19 mouse cellular contexts compared by ENCODE assay signal in the genomic region with DNA sequence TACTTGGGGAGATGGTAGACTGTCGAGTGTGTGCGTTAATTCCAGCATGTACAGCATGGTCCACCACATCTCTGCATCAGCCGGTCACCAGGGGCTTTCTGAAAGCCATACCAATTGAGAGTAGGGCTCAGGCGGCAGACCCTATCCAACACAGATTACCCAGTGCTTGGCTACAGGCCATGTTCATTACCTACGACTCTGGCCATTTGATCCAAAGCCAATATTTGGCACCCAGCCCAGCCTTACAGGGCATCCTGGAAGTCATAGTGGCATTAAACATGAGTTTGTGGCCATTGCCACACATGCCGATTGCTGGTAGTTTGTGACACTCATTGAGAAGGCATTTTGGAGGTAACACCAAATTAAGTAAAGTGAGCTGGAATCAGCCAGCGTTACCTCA.
DNase-seq lines count a peak whose midpoint lies in the region; ATAC-seq and TF ChIP-seq lines count a peak whose summit lies in the region.
"Had no signal": no experiment of that assay in that cellular context is flagged by ENCODE, and none has a peak within 500 bp of the region (broad histone marks: within the 10 kb centered on the region; RNA-seq: fewer than 3 reads in every experiment).

No protein-coding gene starts in this region.

- DNase-seq in forebrain, embryonic 11.5 days (ENCODE audit: low spot score), result peak; percentile 31
- no peak for DNase-seq in forebrain, postnatal 0 days
- peak; percentile 56 for DNase-seq in liver, postnatal 0 days
- peak; percentile 43 to 58 for DNase-seq in cerebellum, adult 18-20 months
- peak; percentile 49 to 70 for DNase-seq in cerebellum, postnatal 25 days
- no peak for DNase-seq in spleen, adult 12 weeks (ENCODE audit: low spot score)
- no peak for DNase-seq in frontal cortex, adult 2 months (ENCODE audit: extremely low spot score in 1 of 2, low spot score in 1 of 2)
- DNase-seq: adrenal gland, postnatal 10 days; kidney, adult 11 months; liver; lung, adult 18-20 months; lung, postnatal 36 days had no signal

- 98% methylated on average over 7 of the region's 7 CpGs for WGBS in forebrain, embryonic 11.5 days
- 78% methylated on average over 7 of the region's 7 CpGs for WGBS in forebrain, postnatal 0 days
- WGBS in liver, postnatal 0 days (ENCODE audit: insufficient replicate concordance), result 73% methylated on average over 7 of the region's 7 CpGs
- WGBS in liver, embryonic 12.5 days (ENCODE audit: insufficient replicate concordance), result 74% methylated on average over 7 of the region's 7 CpGs

- no peaks in the 10 kb centered on the region for H3K4me1 ChIP-seq in forebrain, embryonic 11.5 days (replicated peaks; ENCODE audit: control insufficient read depth, insufficient read depth, low read length)
- H3K4me1 ChIP-seq in forebrain, postnatal 0 days (ENCODE audit: insufficient read depth), result no peaks in the 10 kb centered on the region
- no peaks in the 10 kb centered on the region for H3K4me1 ChIP-seq in liver, postnatal 0 days (ENCODE audit: insufficient read depth)
- H3K4me1 ChIP-seq in liver, embryonic 12.5 days, result no peaks in the 10 kb centered on the region
- H3K4me1 ChIP-seq: embryonic facial prominence, embryonic 10.5 days; forebrain, embryonic 15.5 days; heart, embryonic 13.5 days had no signal

- H3K36me3 ChIP-seq in forebrain, embryonic 11.5 days (ENCODE audit: control insufficient read depth, insufficient read depth, low read length), result no peaks in the 10 kb centered on the region; the same call in none of the 2 replicates
- peaks cover 40% of the 10 kb centered on the region for H3K36me3 ChIP-seq in forebrain, postnatal 0 days (ENCODE audit: insufficient read depth)
- H3K36me3 ChIP-seq in liver, postnatal 0 days (replicated peaks; ENCODE audit: insufficient read depth, low read length), result peaks cover 5% of the 10 kb centered on the region; the same call in 1 of the 2 replicates
- 0 out of 2 replicates have a peak, but pooled peaks cover 16% of the 10 kb centered on the region for H3K36me3 ChIP-seq in liver, embryonic 12.5 days
- H3K36me3 ChIP-seq: G1E had no signal

- H3K27me3 ChIP-seq in forebrain, embryonic 11.5 days (ENCODE audit: control insufficient read depth, insufficient read depth, low read length), result no peaks in the 10 kb centered on the region
- H3K27me3 ChIP-seq in forebrain, postnatal 0 days (ENCODE audit: insufficient read depth, low read length), result no peaks in the 10 kb centered on the region
- H3K27me3 ChIP-seq in liver, postnatal 0 days (ENCODE audit: insufficient read depth, low read length), result no peaks in the 10 kb centered on the region
- no peaks in the 10 kb centered on the region for H3K27me3 ChIP-seq in liver, embryonic 12.5 days (replicated peaks)
- H3K27me3 ChIP-seq: forebrain, embryonic 15.5 days; heart, embryonic 13.5 days had no signal

- no peak for ATAC-seq in forebrain, embryonic 11.5 days (replicated peaks; ENCODE audit: low FRiP score)
- no peak for ATAC-seq in forebrain, postnatal 0 days
- no peak for ATAC-seq in liver, postnatal 0 days
- ATAC-seq in liver, embryonic 12.5 days, result no peak
- ATAC-seq: activated CD4-positive, CD25-positive, alpha-beta regulatory T cell, adult 4 months; forebrain, embryonic 15.5 days had no signal

- H3K9ac ChIP-seq in forebrain, embryonic 11.5 days (ENCODE audit: low read length), result no peak overlapping the region
- H3K9ac ChIP-seq in forebrain, postnatal 0 days, result no peak overlapping the region
- H3K9ac ChIP-seq in liver, postnatal 0 days (replicated peaks), result no peak overlapping the region
- no peak overlapping the region for H3K9ac ChIP-seq in liver, embryonic 12.5 days
- H3K9ac ChIP-seq: forebrain, embryonic 15.5 days; heart, embryonic 13.5 days had no signal

- TF ChIP-seq CTCF in forebrain, postnatal 0 days (IDR thresholded peaks at IDR 0.05; ENCODE audit: low read depth), result no peak
- no peak for TF ChIP-seq CTCF in liver, postnatal 0 days (IDR thresholded peaks at IDR 0.05; ENCODE audit: low read depth)

- no peak overlapping the region for H3K4me2 ChIP-seq in forebrain, embryonic 11.5 days (ENCODE audit: low read depth, low read length, severe bottlenecking)
- no peak overlapping the region for H3K4me2 ChIP-seq in forebrain, postnatal 0 days (ENCODE audit: low read depth)
- H3K4me2 ChIP-seq in liver, postnatal 0 days (ENCODE audit: low read depth, low read length), result no peak overlapping the region
- no peak overlapping the region for H3K4me2 ChIP-seq in liver, embryonic 12.5 days
- H3K4me2 ChIP-seq: forebrain, embryonic 15.5 days; heart, embryonic 13.5 days had no signal

- H3K27ac ChIP-seq in forebrain, embryonic 11.5 days (ENCODE audit: low read depth, low read length), result no peak overlapping the region
- H3K27ac ChIP-seq in forebrain, postnatal 0 days (ENCODE audit: low read depth, low read length), result no peak overlapping the region
- no peak overlapping the region for H3K27ac ChIP-seq in liver, postnatal 0 days (ENCODE audit: low read depth)
- H3K27ac ChIP-seq in liver, embryonic 12.5 days, result no peak overlapping the region
- H3K27ac ChIP-seq: embryonic facial prominence, embryonic 10.5 days; forebrain, embryonic 15.5 days; heart, embryonic 13.5 days had no signal

- TF ChIP-seq EP300 in liver, postnatal 0 days (IDR thresholded peaks at IDR 0.05; ENCODE audit: low read depth), result no peak

- no peaks in the 10 kb centered on the region for H3K9me3 ChIP-seq in forebrain, embryonic 11.5 days (ENCODE audit: control insufficient read depth, low read length)
- no peaks in the 10 kb centered on the region for H3K9me3 ChIP-seq in forebrain, postnatal 0 days (ENCODE audit: low read length)
- no peaks in the 10 kb centered on the region for H3K9me3 ChIP-seq in liver, postnatal 0 days (ENCODE audit: low read length)
- peaks cover 5% of the 10 kb centered on the region; the same call in 1 of the 2 replicates for H3K9me3 ChIP-seq in liver, embryonic 12.5 days (replicated peaks)
- H3K9me3 ChIP-seq: embryonic facial prominence, embryonic 10.5 days; forebrain, embryonic 15.5 days; heart, embryonic 13.5 days had no signal

- H3K4me3 ChIP-seq in forebrain, embryonic 11.5 days (ENCODE audit: low read depth, low read length), result no peak overlapping the region
- H3K4me3 ChIP-seq in forebrain, postnatal 0 days (ENCODE audit: low read depth, low read length), result no peak overlapping the region
- H3K4me3 ChIP-seq in liver, postnatal 0 days (ENCODE audit: low read depth, low read length), result no peak overlapping the region
- H3K4me3 ChIP-seq in liver, embryonic 12.5 days, result no peak overlapping the region
- H3K4me3 ChIP-seq: embryonic facial prominence, embryonic 10.5 days; forebrain, embryonic 15.5 days; heart, embryonic 13.5 days; myocyte had no signal

Comparison
In these comparisons a context has a peak if more than half of its experiments do, and no peak if none do; other contexts are left out.
1. DNase-seq: peak in forebrain, embryonic 11.5 days (single experiment), liver, postnatal 0 days (single experiment), cerebellum, adult 18-20 months (2 of 2) and cerebellum, postnatal 25 days (2 of 2); none in forebrain, postnatal 0 days (single experiment), spleen, adult 12 weeks (single experiment) and frontal cortex, adult 2 months (0 of 2).